In the genomic region with DNA sequence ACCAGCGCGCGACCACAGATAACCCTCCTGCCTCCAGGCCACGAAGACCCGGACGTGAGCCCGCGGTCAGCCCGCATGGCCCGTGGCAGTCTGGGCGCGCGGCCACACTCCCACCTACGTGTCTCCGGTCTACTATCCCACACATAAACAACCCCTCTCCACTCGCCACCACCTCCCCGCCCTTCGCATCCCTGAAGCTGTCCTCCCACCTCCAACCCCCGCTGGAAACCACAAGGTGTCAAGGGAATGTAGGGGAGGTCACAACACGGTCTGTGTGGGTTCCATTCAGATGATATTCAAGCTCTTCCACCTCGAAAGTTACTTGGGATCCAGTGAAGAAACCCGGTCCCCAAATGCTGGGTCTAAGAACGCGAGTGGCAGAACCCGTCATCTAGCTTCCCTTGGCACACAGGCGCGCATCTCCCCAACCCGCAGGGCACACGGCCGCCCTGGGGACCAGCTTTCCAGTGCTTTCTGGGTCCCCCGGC, we compare ENCODE assay signal across 9 mouse cellular contexts. TPM values are rescaled to one million over a fixed set of nuclear protein-coding genes. Genes with fewer than 3 reads are reported as not detected.
DNase-seq lines count a peak whose midpoint lies in the region; ATAC-seq and TF ChIP-seq lines count a peak whose summit lies in the region.
"Had no signal": no experiment of that assay in that cellular context is flagged by ENCODE, and none has a peak within 500 bp of the region (broad histone marks: within the 10 kb centered on the region; RNA-seq: fewer than 3 reads in every experiment).

No protein-coding gene starts in this region.

- peak; percentile 7 for ATAC-seq in frontal cortex, adult (ENCODE audit: low TSS enrichment)
- no peak for ATAC-seq in heart, embryonic 16.5 days (replicated peaks; ENCODE audit: extremely low read depth, insufficient read depth, low FRiP score)
- no peak for ATAC-seq in liver, embryonic 11.5 days (replicated peaks; ENCODE audit: low FRiP score)

- no peak for TF ChIP-seq POLR2A in ES-Bruce4 (IDR thresholded peaks at IDR 0.05; ENCODE audit: insufficient read depth, low read length)

- peaks cover 19% of the 10 kb centered on the region; the same call in 1 of the 2 replicates for H3K27me3 ChIP-seq in ES-Bruce4 (ENCODE audit: control insufficient read depth, insufficient read depth, low read length, poor library complexity, severe bottlenecking)
- H3K27me3 ChIP-seq in heart, embryonic 16.5 days (ENCODE audit: control insufficient read depth, insufficient read depth, low read length): peaks cover 61% of the 10 kb centered on the region
- H3K27me3 ChIP-seq in liver, embryonic 11.5 days (replicated peaks; ENCODE audit: control insufficient read depth, insufficient read depth, low read length): peaks cover 59% of the 10 kb centered on the region

- peak overlapping the region; percentile 95 for H3K4me2 ChIP-seq in heart, embryonic 16.5 days (ENCODE audit: low read depth, low read length)
- H3K4me2 ChIP-seq in liver, embryonic 11.5 days: peak overlapping the region; percentile 84

- H3K4me1 ChIP-seq in ES-Bruce4 (ENCODE audit: control insufficient read depth, insufficient read depth, low read length): no peaks in the 10 kb centered on the region
- H3K4me1 ChIP-seq in heart, embryonic 16.5 days (ENCODE audit: control insufficient read depth, insufficient read depth, low read length): peaks cover 12% of the 10 kb centered on the region
- no peaks in the 10 kb centered on the region; the same call in 1 of the 2 replicates for H3K4me1 ChIP-seq in liver, embryonic 11.5 days (replicated peaks; ENCODE audit: control insufficient read depth, insufficient read depth, low read length)

- TF ChIP-seq EP300 in ES-Bruce4 (IDR thresholded peaks at IDR 0.05; ENCODE audit: insufficient read depth, low read depth, low read length): no peak

- no peak overlapping the region for H3K27ac ChIP-seq in ES-Bruce4 (ENCODE audit: insufficient read depth, low read length)
- H3K27ac ChIP-seq in heart, embryonic 16.5 days (ENCODE audit: low read length): no peak overlapping the region
- no peak overlapping the region for H3K27ac ChIP-seq in liver, embryonic 11.5 days (ENCODE audit: low read depth, low read length)

- H3K9ac ChIP-seq in ES-Bruce4 (ENCODE audit: low read depth, poor library complexity, severe bottlenecking): peak overlapping the region; percentile 82
- peak overlapping the region; percentile 60 for H3K9ac ChIP-seq in heart, embryonic 16.5 days (ENCODE audit: low read length)
- no peak overlapping the region for H3K9ac ChIP-seq in liver, embryonic 11.5 days (ENCODE audit: low read depth, low read length)

- no peaks in the 10 kb centered on the region for H3K9me3 ChIP-seq in ES-Bruce4 (replicated peaks; ENCODE audit: control insufficient read depth, insufficient read depth, low read length, poor library complexity, severe bottlenecking)
- H3K9me3 ChIP-seq in heart, embryonic 16.5 days (replicated peaks; ENCODE audit: control insufficient read depth, low read length): no peaks in the 10 kb centered on the region
- no peaks in the 10 kb centered on the region for H3K9me3 ChIP-seq in liver, embryonic 11.5 days (ENCODE audit: control insufficient read depth, low read length)

- no peak for TF ChIP-seq CTCF in ES-Bruce4 (IDR thresholded peaks at IDR 0.05; ENCODE audit: low read depth, low read length)

- 2% methylated on average over 31 of the region's 31 CpGs for WGBS in heart, embryonic 16.5 days
- WGBS in liver, embryonic 11.5 days: 2% methylated on average over 31 of the region's 31 CpGs

- H3K36me3 ChIP-seq in ES-Bruce4 (ENCODE audit: control insufficient read depth, insufficient read depth, low read length, poor library complexity, severe bottlenecking): no peaks in the 10 kb centered on the region
- no peaks in the 10 kb centered on the region for H3K36me3 ChIP-seq in heart, embryonic 16.5 days (ENCODE audit: control insufficient read depth, insufficient read depth)
- H3K36me3 ChIP-seq in liver, embryonic 11.5 days (ENCODE audit: control insufficient read depth, insufficient read depth, low read length): no peaks in the 10 kb centered on the region

- no peak for DNase-seq in frontal cortex, postnatal 36 days (ENCODE audit: low spot score in 2 of 2)
- DNase-seq in embryo, embryonic 11 days: peak; percentile 40
- DNase-seq in liver, embryonic 11.5 days (ENCODE audit: low spot score): no peak
- DNase-seq in retina, embryonic 14.5 days (ENCODE audit: low spot score): peak; percentile 50
- no peak for DNase-seq in B cell, adult 2 months

- H3K4me3 ChIP-seq in ES-Bruce4 (ENCODE audit: low read depth, low read length): peak overlapping the region; percentile 89
- H3K4me3 ChIP-seq in heart, embryonic 16.5 days (ENCODE audit: low read length): peak overlapping the region; percentile 68
- H3K4me3 ChIP-seq in liver, embryonic 11.5 days (ENCODE audit: low read depth, low read length): peak overlapping the region; percentile 55

RNA-seq across cellular contexts. Expression of gene Klhl29, which starts 1.2 kb away (rescaled TPM):
- 0.27 and 0.49 TPM in 2 replicates for polyA plus RNA-seq in ES-Bruce4 (2011; ENCODE audit: insufficient read depth, insufficient read length, low read depth, missing spikeins)
- polyA plus RNA-seq in heart, embryonic 16.5 days (2015; fragmentation: Nextera tagmentation; extraction: Ambion mirVana): 0.25 and 0.34 TPM in 2 replicates
- polyA plus RNA-seq in liver, embryonic 11.5 days (2014; fragmentation: Nextera tagmentation; extraction: Ambion mirVana): 0.66 and 0.87 TPM in 2 replicates
- polyA plus RNA-seq: C2C12 had no signal

Comparison
In these comparisons a context has a peak if more than half of its experiments do, and no peak if none do; other contexts are left out.
1. DNase-seq: peak in embryo, embryonic 11 days (single experiment) and retina, embryonic 14.5 days (single experiment); none in frontal cortex, postnatal 36 days (0 of 2), liver, embryonic 11.5 days (single experiment) and B cell, adult 2 months (0 of 2).
2. Peak in every context shown above with its lines, with median percentiles within 50 percentile points of each other: H3K4me3 ChIP-seq.